Mouse (Mus musculus): Measurements from ENCODE around the gene Pard3. TPM values are rescaled to one million over a fixed set of nuclear protein-coding genes. Genes with fewer than 3 reads are reported as not detected.
"Not testable (repeated sequence)": the region's sequence is repeated elsewhere in the genome, so short reads cannot be mapped to it uniquely, and the experiment has no call there.

Pard3 gene
- total RNA-seq, 2 experiments from 2014 or later, result 28.8 to 31.5 TPM

- intact Hi-C loops (cut with DNase I), result no loop called here
- DNase-seq, result peak in 1 of 2 experiments; percentile 12
Observed at GRCm38 (mm10) chr8:127128781-127129396, 65.2 kb downstream of the Pard3 start.

GRCm38 (mm10) chr8:127134327-127134726 is 70.6 kb downstream of the Pard3 start:
- intact Hi-C loops (cut with DNase I), result no loop called here
- DNase-seq, result no peak

DNA sequence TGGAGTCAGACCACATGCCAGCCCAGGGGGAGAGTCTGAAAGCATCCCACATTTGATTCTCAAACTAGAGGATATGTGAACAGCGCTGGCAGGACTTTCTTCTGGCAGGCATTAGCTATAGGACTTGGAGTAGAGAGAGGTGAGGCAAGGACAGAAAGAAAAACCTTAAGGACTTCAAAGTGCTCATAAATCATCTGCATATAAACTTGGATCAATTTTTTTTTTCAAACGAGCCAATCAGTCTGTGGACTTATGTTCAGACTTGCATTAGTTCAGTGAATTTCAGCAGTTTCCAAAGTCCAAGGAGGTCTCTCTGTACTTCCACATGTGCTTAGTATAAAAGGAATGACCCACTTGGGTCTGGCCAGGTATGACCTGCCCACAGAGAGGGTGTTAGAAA is 72.5 kb downstream of the Pard3 start:
- intact Hi-C loops (cut with DNase I), result no loop called here
- DNase-seq, result no peak

DNA sequence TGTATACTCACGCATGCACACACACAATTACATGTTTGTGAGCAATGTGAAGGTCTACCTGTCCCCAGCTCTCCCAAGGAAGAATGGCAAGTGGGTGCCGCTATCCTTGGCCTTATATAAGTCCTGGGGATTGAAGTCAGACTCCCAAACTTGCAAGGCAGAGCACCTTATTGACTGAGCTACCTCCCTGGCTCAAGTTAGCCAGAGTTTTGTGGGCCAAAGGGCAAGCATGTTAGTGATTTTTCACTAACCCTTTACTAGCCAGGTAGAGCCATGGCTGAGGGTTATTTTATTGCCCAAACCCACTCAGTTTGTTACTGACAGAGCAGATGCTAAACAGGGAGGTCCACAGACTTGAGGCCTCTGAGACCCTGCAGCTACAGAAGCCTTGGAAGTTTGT is 73.1 kb downstream of the Pard3 start:
- intact Hi-C loops (cut with DNase I), result no loop called here

GRCm38 (mm10) chr8:127139154-127139553 is 75.5 kb downstream of the Pard3 start:
- intact Hi-C loops (cut with DNase I), result loop anchor here (1.0 to 2.0 kb wide), 3 partner anchors 39 to 153 kb away; partner anchors contain the start of gene Pard3
- DNase-seq, result peak; percentile 82 to 88

More for the DNA sequence above, 73.1 kb downstream of the Pard3 start:
- no peak for DNase-seq

GRCm38 (mm10) chr8:127140945-127141344 is 77.3 kb downstream of the Pard3 start:
- intact Hi-C loops (cut with DNase I), result no loop called here
- no peak for DNase-seq

- intact Hi-C loops (cut with DNase I), result no loop called here
- no peak for DNase-seq
Observed at GRCm38 (mm10) chr8:127143641-127144040, 79.9 kb downstream of the Pard3 start.

GRCm38 (mm10) chr8:127144562-127144961 is 80.9 kb downstream of the Pard3 start:
- intact Hi-C loops (cut with DNase I), result no loop called here
- no peak for DNase-seq

GRCm38 (mm10) chr8:127145135-127145534 is 81.4 kb downstream of the Pard3 start:
- no peak for DNase-seq
- intact Hi-C loops (cut with DNase I), result no loop called here

GRCm38 (mm10) chr8:127146055-127146454 is 82.4 kb downstream of the Pard3 start:
- DNase-seq, result no peak
- intact Hi-C loops (cut with DNase I), result no loop called here

DNA sequence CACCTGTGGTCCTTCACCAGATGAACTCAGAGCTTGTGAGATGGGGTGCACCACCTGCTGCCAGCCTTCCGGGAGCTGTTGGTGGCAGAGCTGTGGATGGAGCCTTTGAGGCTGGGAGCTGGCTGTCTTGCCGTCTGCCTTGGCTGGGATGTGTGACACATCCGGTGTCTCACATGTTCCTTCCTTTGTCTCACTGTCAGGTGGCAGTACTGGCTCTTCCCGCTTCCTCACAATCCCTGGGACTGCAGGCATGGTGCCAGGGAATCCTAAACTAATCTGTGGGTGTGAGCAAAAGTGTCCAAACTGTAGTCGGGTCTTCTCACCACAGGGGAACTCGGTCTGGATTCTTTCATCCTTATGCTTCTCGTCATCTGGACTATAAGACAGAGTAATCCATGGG is 85.1 kb downstream of the Pard3 start:
- intact Hi-C loops (cut with DNase I), result no loop called here

GRCm38 (mm10) chr8:127150645-127151044 is 87.0 kb downstream of the Pard3 start:
- intact Hi-C loops (cut with DNase I), result no loop called here
- DNase-seq, result peak in 1 of 2 experiments; percentile 28

More for the DNA sequence above, 85.1 kb downstream of the Pard3 start:
- peak; percentile 10 to 35 for DNase-seq

DNA sequence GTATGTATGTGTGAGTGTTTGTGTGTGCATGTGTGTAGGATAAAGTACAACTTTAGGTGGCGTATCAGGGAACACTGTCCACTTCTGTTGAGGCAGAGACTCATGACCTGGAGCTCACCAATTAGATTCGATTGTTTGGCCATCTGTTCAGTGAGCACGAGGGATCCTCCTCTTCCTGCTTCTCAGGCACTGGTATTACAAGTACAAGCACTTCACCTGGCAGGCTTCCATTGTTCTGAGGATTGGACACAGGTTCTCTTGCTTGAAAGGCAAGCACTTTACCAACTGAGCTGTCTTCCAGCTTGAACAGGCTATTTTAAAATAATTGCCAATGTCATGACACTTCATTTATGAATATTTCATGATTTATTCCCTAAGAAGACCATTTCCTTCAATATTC is 88.0 kb downstream of the Pard3 start:
- DNase-seq, result peak in 1 of 2 experiments; percentile 34
- intact Hi-C loops (cut with DNase I), result no loop called here

GRCm38 (mm10) chr8:127157087-127157486 is 93.4 kb downstream of the Pard3 start:
- peak; percentile 57 to 64 for DNase-seq
- intact Hi-C loops (cut with DNase I), result no loop called here

DNA sequence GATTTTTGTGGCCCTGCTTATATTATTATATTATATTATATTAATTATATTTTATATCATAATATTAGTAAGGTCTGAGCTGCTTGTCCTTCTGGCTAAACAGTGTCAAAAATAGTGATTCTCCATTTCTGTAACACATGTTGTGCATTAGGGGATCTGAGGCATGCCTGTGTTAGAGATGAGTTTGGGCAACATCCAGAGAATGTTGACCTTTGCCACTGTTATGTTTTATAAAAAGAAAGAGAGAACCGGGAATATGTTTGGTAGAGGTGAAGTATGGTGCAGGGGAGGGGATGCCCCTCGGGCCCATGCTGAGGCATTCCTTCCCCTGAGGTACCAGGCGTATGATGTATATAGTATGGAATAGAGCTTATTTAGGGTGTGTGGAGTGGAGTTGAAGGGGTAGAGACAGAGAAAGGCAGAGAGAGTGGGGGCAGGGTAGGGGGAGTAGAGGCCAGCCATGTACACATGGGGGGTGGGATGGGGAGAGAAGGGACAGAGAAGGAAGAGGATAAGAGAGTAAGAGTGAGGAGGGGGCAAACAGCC is 95.8 kb downstream of the Pard3 start:
- DNase-seq, result no peak
- intact Hi-C loops (cut with DNase I), result no loop called here

- no peak for DNase-seq
- intact Hi-C loops (cut with DNase I), result no loop called here
Observed at GRCm38 (mm10) chr8:127161854-127162253, 98.2 kb downstream of the Pard3 start.

DNA sequence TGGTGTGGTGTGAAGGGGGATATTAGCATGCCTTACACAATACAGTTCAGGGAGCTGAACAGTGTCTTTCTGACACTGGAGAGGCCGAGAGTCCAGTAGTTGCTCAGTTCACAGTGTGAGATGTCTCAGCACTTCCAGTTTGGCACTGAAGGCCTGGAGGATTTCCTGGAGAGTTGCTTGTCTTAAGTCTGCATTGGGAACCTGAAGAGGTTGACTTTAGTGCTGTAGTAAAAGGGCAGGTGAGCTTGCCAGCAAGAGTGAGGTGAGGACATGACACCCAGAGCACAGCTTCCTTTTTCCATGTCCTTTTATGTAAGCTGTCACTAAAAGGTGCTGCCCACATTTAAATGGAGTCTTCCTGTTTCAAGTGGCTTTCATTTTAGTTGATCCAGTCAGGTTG is 99.1 kb downstream of the Pard3 start:
- no peak for DNase-seq
- intact Hi-C loops (cut with DNase I), result no loop called here

GRCm38 (mm10) chr8:127164326-127165280 is 100.9 kb downstream of the Pard3 start:
- no peak for DNase-seq
- intact Hi-C loops (cut with DNase I), result no loop called here

- intact Hi-C loops (cut with DNase I), result no loop called here
- DNase-seq, result no peak
Observed at GRCm38 (mm10) chr8:127168496-127168895, 104.8 kb downstream of the Pard3 start.

- intact Hi-C loops (cut with DNase I), result no loop called here
- DNase-seq, result no peak
Observed at GRCm38 (mm10) chr8:127169361-127169760, 105.7 kb downstream of the Pard3 start.

GRCm38 (mm10) chr8:127170372-127170771 is 106.7 kb downstream of the Pard3 start:
- DNase-seq; intact Hi-C loops (cut with DNase I): not testable (repeated sequence)

All from heart, postnatal 14 days (tissue).